Mouse (Mus musculus) lung, postnatal 10 days (tissue): ENCODE measurements around the gene Itpr2.
A peak's percentile ranks its signal among the peaks of the same experiment; 100 is the strongest.

Experiments
- DNase-seq: peaks from one replicate; pipeline ENCODE4 v3.0.0; 2021

The Itpr2 gene

GRCm38 (mm10) chr6:146343671-146344384, 158.2 kb downstream of the Itpr2 start:
- DNase-seq = no peak

- DNase-seq = no peak
These were observed 159.0 kb downstream of the Itpr2 start for GRCm38 (mm10) chr6:146342995-146343394.

GRCm38 (mm10) chr6:146341934-146342333, 160.1 kb downstream of the Itpr2 start:
- no peak for DNase-seq

DNA sequence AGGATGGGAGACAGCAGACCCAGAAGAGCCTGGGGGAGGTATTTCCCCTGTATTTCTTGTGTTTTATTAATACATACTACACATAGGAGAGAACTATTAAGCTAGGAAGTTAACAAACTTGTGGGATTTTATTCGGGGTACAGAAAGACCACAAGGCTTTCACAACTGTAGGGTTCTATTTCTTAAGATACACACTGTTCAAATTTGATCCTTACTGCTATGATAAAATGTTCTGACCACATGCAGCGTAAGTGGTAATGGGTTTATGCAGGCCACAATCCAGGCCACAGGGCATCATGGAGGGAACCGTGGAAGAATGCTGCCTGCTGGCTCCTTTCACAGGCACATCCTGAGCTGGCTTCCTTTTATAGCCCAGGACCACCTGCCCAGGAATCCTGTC, 160.6 kb downstream of the Itpr2 start:
- no peak for DNase-seq

DNA sequence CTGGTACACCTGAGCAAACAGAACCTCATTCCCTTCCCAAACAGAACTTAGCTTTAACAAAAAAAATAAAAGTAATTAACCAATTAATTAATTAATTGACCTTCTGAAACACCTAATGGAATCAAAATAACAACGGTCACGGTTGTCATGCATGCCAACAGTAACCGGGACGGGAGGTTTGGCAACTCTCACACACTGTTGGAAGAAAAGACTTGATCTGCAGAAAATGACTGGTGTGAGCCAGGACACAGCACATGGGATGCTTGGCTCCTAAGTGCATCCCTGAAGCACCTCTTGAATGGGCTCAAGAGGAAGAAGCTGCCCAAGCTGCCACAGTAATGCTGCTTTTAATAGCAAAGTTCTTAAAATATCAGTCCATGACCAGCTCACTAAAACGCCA, 161.1 kb downstream of the Itpr2 start:
- DNase-seq = no peak

DNA sequence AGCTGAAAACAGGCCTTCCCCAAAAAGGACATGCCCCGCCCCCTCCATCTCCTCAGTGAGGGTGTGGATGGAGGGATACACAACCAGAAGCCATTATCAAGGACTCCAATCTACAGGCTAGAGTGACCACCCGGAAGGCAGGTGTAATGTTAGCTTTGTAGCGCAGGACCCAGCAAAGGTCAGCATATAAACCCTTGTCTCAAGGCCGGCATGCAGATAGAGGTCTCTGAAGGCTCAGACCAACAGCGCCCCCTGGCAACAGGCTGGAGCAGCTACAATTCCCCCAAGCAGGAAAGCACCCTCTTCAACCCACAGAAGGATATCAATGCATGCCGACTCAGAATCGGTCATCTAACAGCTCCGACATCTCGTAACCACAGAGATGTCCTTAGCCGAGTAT, 162.2 kb downstream of the Itpr2 start:
- DNase-seq = peak; percentile 71

- no peak for DNase-seq
These were observed 164.8 kb downstream of the Itpr2 start for GRCm38 (mm10) chr6:146337237-146337636.

GRCm38 (mm10) chr6:146335191-146335590, 166.8 kb downstream of the Itpr2 start:
- DNase-seq = no peak

DNA sequence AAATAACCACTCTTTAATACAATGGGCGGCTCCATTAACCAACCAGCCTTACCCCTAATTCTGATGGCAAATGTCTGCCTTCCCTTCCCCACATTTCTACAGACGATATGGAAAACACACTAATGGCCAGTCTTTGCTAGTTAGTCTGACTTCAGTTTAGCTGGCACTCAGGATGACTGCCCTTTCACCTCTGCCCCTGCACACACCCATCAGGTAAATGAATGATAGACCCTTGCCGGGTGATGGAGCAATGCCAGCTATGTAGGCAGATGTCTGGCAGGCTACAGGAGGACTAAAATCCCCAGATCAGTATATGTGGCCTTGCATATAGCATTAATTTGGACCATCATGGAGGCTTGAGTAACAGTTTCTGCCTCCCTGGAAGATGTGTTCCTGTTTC, 168.5 kb downstream of the Itpr2 start:
- no peak for DNase-seq

- peak; percentile 37 for DNase-seq
These were observed 170.9 kb downstream of the Itpr2 start for GRCm38 (mm10) chr6:146331017-146331669.

DNA sequence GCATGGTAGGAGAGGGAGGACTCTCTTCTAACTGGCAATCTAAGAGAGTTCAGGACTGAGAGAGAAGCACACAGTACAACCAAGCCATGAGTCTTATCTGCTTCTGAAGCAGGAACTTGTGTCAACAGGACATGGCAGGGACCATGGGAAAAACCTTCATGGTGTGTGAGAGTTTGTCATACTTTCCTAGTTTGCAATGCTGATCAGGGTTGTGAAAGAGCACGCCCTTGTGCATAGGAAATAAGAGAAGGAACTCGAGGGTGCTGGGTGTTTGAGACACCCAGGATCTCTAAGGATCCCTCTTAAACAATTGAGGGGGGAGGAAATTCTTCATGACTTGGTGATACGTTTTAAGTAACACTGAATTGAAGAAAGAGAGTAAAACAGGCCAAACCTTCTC, 172.9 kb downstream of the Itpr2 start:
- no peak for DNase-seq

DNA sequence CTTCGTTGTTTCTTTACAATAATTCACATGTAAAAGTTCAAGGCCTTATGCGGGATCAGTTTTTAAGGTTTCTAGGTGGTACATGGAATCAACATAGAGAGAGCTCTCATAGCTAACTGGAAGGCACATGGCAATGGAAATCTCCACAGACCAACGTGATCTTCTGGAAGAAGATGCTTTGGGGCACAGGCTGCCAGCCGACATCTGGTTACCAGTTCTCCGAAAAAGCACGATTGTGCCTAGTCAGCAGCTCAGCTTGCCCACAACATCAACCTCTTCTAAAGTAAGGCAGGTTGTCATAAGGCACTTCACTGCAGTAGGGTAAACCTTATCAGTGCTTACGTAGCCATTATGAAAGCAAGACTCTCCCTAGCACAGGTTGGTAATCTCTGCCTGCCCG, 175.4 kb downstream of the Itpr2 start:
- DNase-seq = no peak

- peak; percentile 32 for DNase-seq
These were observed 177.3 kb downstream of the Itpr2 start for GRCm38 (mm10) chr6:146324541-146325204.

GRCm38 (mm10) chr6:146322555-146322954, 179.5 kb downstream of the Itpr2 start:
- DNase-seq = no peak

DNA sequence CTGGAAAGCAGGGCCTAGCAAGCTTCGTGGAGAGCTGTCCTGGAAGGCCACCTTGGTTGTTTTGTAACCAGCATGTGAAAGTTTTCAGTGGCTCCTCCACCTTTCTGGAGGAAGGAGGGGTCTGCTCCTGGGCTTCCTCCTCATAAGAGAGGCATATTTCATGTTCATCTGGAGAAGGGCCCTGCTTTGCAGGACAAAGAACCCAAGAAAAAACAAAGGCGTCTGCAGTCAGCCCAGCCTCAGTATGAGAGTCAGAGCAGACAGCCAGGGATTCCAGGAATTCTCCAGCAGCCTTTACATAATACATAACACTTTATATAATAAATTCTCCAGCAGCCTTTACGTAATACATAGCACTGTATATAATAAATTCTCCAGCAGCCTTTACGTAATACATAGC, 180.1 kb downstream of the Itpr2 start:
- peak; percentile 22 for DNase-seq

GRCm38 (mm10) chr6:146316415-146316814, 185.6 kb downstream of the Itpr2 start:
- no peak for DNase-seq

GRCm38 (mm10) chr6:146315153-146315552, 186.9 kb downstream of the Itpr2 start:
- DNase-seq = no peak

GRCm38 (mm10) chr6:146314304-146314703, 187.7 kb downstream of the Itpr2 start:
- DNase-seq = no peak

GRCm38 (mm10) chr6:146313396-146313795, 188.6 kb downstream of the Itpr2 start:
- no peak for DNase-seq

GRCm38 (mm10) chr6:146310210-146310609, 191.8 kb downstream of the Itpr2 start:
- no peak for DNase-seq

GRCm38 (mm10) chr6:146309335-146309734, 192.7 kb downstream of the Itpr2 start:
- DNase-seq = no peak

DNA sequence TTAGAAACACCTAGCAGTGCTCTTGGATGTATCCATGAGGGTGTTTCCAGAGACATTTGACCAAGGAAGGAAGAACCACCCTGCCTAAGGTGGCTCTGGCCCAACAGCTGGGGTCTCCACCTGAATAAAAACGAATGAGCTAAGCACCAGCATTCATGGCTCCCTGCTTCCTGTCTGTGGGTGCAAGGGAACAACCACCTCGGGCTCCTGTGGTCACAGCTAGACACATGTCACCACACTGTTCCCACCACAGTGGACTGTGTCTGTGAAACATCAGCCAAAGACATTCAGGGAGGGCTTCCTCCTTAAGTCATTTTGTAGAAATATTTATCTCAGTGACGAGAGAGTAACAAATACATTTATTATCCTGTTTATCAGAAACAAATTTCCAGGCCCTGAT, 196.0 kb downstream of the Itpr2 start:
- no peak for DNase-seq

DNA sequence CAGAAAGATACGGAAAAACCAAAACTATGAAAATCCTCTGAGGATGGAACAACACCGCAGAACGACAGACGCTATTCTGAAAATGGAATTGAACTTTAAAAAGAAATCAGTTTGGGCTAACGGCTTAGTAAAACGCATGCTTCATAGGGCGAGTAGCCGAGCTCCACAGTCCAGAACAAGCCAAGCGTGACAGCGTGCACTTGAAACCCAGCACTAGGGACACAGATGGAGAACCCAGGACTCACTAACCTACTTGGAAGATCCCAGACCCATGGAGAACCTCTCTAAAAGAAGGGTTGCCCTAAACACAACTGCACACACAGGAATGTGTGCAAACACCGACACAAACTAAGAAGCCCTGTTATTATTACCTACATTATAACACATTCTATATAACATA, 197.9 kb downstream of the Itpr2 start:
- no peak for DNase-seq

DNA sequence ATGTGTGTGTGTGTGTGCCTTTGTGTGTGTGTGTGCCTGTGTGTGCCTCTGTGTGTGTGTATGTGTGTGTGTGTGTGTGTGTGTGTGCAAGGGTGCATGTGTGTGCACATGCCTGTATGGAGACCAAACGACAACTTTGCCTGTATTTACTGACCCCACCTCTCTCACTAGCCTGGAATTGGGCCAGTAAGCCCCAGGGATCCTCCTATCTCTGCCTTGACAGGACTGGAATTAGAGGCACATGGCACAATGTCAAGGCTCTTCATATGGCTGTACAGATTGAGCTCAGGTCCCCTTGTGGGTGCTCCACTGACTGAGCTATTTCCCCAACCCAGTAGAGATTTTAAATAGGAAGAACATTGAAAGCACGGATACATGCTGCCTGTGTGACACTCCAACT, 198.7 kb downstream of the Itpr2 start:
- DNase-seq = no peak
